Mouse (Mus musculus) liver, adult 2 months (tissue): ENCODE data around the gene Kcnk10.

Experiments
- CTCF ChIP-seq: fragments of 200-500 bp; IDR thresholded peaks from 2 replicates; pipeline ENCODE4 v1.5.1; 2011; ENCODE audit warnings: low read depth, low read length, control low read depth
- POLR2A ChIP-seq: fragments of 200-500 bp; IDR thresholded peaks from 2 replicates; pipeline ENCODE4 v1.6.1; 2011; ENCODE audit warnings: low read length, control low read depth; ENCODE audit not compliant: insufficient read depth; ENCODE audit errors: extremely low read depth

DNA sequence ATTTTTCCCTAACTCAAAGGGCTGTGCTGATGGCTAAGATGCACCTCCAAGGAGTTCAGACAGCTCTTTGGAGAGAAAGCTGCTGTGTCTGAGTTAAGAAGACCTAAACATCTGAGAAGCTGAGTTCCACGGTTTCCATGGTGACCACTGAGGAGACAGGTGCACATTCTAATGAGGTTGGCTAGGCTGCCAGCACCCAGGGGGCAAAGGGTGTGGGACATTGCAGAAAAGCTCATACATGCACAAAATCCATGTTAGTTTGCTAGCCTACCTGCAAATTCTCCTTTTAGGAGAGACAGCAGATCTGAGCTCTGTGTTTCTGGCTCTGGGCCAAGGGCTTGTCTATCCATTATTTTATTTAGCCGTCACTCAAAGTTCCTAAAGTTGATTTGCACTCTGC is 96.7 kb downstream of the Kcnk10 start:
- no peak for TF ChIP-seq POLR2A
- TF ChIP-seq CTCF = no peak
